Mouse (Mus musculus): ENCODE measurements around the gene Fgfr2.

- TF ChIP-seq CTCF (conservative IDR thresholded peaks at IDR 0.05; ENCODE audit: low read length) (no peak), POU5F1 (IDR thresholded peaks at IDR 0.05; ENCODE audit: borderline replicate concordance, low read length) (no peak), NANOG (IDR thresholded peaks at IDR 0.05; ENCODE audit: borderline replicate concordance, low read length) (no peak)
These were observed 537.3 kb downstream of the Fgfr2 start for GRCm38 (mm10) chr7:132585695-132586491.

All from E14TG2a.4 (cell line).